Mouse (Mus musculus) heart, adult 11 months (tissue): ENCODE measurements around the gene Mybpc2.
A peak's percentile ranks its signal among the peaks of the same experiment; 100 is the strongest.

Experiments used
- DNase-seq: peaks from one replicate; pipeline ENCODE4 v3.0.0; 2022

Mybpc2 gene

DNA sequence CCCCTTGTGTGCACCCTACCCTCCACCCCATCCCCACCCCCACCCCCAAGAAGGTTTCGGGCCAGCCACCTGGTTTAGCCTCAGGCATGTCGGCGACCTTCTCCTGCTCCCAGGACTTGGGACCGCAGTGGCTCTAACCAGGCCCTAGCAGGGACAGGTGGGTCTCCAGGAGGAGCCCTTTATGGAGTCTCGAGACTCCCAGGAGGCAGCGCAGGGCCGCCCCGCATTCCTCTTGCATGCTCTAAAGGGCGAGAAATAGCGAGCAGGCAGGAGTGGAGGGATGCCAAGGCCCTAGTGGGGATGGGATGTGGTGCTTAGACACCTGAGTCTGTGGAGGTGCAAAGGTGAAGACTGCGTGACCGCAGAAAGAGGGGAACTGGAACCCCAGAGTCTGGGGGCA lies at the start of gene Mybpc2:
TSS of gene Mybpc2 (minus strand) at position 155 of the 400 bp plus-strand sequence.
- DNase-seq, result peak; percentile 94

DNA sequence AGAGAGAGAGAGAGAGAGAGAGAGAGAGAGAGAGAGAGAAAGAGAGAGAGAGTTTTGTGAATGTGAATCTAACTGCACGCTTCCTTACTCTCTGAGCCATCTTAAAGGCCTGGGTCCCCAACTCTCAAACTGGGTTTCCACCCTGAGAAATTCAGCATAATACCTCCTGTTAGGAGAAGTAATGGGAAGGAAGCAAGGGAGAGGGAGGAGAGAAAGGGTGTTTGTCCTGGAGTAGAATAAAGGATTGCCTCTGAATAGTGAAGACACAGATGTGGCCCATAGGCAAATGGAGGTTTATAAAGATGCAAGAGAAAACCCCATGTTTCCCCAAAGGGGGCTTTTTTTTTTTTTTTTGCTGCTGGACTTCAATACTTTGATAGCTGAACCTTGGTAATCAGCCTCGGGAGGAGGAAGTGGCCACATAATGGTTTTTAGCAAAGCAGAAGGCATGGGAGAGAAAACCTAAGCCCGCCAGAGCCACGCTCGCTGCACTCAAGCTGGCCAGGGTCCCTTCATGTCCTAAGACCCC lies 48.6 kb upstream of the Mybpc2 start:
- no peak for DNase-seq

DNA sequence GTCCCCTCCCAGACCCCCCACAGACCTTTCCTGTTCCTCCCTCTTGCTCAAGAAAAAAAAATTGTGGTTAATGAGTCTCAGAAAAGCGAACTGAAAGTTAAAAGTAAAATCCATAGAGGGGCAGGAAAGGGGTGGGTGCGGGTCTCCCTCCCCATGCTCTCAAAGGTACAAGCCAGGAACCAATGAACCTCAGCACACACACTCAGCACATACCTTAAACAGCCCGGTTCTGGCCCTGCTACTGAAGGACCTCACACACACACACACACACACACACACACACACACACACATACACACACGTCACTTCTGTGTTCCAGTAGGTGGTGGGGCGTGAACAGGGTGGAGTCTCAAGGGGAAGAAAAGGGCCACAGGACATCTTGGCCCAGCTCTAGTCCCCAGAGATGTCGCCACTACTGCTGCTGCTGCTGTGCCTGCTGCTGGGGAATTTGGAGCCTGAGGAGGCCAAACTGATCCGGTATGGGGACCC lies 47.8 kb upstream of the Mybpc2 start, which contains the start of gene Napsa:
TSS of gene Napsa (plus strand) at position 168 of the 489 bp plus-strand sequence.
- peak; percentile 91 for DNase-seq

DNA sequence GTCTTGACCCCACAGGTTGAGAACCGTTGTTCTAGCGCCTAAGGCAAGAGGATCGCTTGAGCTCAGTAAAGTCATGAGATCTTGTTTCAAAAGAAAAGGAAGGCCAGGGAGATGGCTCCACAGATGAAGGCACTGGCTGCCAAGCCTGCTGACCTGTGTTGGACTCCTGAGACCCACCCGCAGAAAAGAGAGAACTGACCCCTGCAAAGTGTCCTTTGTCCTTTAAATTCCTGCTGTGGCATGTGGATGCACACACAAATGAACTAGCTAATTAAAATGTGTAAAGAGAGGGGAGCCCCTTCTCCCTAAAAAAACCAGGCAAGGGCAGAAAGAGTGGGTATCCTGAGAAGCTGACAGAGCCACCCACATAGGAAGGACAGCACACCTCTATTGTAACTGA lies 47.4 kb upstream of the Mybpc2 start:
- DNase-seq, result no peak

DNA sequence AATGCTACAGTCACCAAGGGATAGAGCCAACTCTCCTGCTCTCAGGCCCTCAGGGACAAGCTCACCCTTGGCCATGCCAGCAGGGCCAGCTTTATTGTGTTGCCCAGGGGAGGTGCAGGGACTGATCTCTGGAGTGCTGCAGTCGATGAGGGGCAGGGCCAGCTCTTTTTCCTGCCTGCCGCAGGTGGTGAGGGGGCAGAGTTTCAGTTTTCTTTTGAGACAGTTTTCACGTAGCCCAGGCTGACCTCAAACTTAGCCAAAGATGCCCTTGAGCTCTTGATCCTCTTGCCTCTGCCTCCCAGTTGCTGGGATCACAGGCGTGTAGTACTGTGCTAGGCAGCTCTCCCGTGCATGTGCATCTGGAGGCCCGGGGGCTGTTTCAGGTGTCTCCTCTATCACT lies 46.5 kb upstream of the Mybpc2 start:
- DNase-seq, result no peak

DNA sequence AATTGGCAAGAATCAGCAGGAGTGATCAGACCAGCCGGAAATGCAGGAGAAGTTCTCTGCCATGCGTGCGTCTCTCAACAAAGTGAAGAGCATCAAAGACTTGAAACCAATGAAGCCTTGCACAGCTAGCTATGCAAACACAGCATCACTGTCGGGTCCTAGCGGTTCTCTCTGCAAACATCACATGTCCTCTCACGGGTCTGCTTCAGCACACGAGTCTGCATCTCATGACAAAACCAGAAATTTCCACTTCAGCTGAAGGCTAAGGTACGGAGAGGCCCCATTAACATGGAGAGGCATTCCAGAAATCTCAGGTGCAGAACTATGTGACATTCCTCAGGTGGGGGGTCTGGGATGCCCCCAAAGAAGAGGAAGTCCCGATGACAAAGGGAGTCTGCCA lies 44.3 kb upstream of the Mybpc2 start:
- DNase-seq, result no peak

DNA sequence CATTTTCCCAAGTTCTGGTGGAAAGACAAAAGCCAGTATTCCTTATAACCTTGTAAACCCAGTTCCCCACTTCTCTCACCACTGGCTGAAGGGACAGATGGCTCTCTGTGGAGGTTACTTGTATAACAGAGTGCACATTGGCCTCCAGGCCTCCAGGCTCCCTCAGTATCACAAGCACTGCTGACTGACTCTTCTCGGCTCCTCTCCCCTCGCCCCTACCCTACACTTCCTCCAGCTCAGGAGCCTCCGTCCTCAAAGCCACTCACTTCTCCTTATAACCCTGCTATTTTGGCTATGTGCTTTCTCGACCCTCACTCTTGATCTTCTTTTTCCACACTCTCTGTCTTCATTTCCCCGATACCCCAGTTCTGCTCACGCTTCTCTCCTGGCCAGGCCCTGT lies 41.0 kb upstream of the Mybpc2 start:
- peak; percentile 54 for DNase-seq

DNA sequence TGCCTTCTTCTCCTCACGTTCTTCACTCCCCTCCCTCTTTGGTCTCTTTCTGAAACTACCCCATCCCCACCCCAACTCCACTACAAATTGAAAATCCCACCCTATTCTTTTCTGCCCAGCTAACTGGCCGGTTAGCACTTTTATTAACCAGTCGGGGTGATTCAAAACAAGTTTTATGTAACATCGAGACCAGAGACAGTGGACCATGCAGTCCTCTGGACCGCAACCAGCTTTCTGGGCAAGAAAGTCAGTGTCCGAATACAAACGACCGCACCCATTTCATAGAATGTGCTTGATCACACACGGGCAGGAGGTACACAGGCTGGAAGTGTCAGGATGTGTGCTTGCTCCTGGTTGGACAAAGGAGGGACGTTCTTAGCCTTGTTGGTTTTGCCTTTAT lies 40.0 kb upstream of the Mybpc2 start:
- DNase-seq, result peak; percentile 64

DNA sequence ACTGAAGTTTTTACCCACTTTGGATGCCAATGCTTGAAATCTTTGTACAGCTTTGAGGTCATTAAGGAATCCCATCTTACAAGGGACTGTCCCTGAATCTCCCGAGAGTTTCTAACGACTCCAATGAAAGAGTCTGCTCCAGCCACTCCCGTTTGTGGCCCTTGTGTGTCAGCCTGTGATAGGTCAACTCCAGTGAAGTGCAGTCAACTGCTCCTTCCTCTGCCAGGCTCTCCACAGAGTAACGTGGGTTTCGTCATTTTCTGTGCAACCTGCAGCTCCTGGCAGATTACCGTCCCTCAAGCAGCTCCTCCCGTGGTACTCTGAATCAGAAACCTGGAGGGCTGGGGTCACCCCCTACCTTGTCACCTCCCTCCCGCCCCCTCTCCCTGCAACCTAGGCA lies 38.8 kb upstream of the Mybpc2 start:
- peak; percentile 45 for DNase-seq

DNA sequence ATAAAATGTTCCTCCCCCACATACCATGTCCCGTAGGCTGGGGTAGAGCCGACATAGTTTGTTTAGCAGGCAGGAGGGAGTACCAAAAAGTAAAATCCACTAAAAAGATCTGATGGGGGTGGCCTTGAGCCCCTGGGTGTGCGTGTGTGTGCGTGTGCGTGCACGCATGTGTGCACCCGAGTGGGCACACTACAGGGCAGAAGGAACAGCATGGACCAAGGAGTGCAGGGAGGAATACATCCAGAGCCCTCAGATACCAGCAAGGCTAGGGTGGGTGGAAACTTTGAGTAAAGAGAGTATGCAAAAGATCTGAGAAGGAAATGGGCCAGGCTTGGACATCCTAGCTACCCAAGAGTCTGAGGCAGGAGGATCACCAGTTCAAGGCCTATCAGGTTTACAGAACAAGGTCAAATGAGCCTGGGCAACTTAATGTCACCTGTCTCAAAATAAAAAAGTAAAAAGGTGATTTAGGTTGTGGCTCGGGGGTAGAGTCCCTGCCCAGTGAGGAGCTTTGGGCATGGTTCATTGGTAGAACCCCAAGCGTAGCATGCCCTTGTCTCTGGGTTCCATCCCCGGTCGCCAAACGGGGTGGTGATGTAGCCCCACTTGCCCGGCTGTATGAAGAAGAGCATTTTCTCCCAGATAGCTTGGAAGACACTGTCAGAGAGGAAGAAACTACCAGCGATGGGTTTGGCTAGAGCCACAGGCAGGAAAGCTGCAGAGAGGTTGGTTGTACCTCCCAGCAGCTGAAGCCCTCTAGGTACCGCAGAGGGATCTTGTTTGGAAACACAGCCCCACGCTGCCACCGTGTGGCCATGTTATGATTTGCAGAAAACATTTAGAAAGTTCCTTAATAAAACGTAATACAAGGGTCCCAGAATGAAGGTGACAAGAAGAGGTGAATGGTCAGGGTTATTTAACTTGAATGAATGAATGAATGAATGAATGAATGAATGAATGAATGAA lies 36.3 kb upstream of the Mybpc2 start:
- no peak for DNase-seq

DNA sequence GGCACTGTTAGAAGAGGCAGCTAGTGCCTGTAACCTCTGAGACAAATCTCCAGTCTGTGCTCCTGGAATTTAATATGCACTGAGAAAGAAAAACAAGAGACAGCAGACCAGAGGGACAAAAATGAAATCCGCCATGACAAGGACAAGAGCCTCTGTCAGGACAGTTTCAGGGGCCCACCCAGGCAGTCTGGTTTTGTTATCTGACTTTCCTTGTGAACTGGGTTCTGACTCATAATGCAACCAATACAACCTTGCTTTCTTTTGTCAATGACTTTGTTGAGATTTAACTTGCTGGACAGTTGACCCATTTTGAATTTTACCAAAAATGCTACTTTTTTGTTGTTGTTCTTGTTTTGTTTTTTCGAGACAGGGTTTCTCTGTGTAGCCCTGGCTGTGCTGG lies 33.2 kb upstream of the Mybpc2 start:
- DNase-seq, result peak; percentile 51

DNA sequence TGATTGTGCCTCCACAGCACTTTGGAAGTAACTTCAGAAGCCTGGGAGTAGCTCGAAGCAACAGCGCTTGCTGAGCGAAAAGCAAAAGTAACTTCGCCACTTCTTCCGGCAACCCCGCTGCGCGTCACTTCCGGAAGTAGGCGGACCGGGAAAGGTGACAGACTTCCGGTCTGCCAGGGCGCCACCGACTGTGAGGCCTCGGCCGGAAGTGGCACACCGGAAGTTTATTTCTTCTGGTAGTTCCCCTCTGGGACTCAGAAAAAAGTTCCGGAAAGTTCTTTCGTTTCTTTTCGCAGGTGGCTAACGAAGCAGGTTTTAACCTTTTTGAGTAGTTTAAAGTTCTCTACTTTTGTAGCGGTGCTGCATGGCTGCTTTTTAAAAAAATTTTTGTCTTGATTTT lies 29.4 kb upstream of the Mybpc2 start, which contains the start of gene Nr1h2:
TSS of gene Nr1h2 (minus strand) at position 126 of the 400 bp plus-strand sequence.
- peak; percentile 99 for DNase-seq

DNA sequence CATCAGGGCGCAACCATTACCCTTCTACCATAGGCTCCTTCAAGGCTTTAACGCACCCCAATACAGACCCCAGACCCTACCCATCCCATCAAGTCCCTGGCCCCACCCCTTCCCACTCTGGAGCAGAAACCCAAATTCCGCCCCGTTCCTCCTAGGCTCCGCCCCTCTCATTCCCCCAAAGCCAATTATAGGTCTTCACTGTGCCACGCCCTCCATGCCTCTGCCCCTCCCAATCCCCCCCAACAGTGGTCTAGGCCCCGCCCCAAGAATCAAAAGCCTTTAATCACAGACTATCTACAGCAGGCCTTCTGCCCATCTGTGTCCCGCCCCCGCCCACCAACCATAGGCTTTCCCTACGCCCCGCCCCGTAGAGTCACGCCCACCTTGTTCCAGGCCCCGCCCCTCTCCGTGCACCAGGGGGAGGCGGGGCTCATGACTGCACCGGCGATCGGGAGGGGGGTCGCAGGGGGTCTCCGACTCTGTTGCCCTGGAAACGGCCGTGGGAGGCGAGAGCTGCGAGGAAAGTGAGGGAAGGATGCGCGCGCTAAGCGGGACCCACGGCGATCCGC lies 28.8 kb upstream of the Mybpc2 start:
- peak; percentile 98 for DNase-seq

DNA sequence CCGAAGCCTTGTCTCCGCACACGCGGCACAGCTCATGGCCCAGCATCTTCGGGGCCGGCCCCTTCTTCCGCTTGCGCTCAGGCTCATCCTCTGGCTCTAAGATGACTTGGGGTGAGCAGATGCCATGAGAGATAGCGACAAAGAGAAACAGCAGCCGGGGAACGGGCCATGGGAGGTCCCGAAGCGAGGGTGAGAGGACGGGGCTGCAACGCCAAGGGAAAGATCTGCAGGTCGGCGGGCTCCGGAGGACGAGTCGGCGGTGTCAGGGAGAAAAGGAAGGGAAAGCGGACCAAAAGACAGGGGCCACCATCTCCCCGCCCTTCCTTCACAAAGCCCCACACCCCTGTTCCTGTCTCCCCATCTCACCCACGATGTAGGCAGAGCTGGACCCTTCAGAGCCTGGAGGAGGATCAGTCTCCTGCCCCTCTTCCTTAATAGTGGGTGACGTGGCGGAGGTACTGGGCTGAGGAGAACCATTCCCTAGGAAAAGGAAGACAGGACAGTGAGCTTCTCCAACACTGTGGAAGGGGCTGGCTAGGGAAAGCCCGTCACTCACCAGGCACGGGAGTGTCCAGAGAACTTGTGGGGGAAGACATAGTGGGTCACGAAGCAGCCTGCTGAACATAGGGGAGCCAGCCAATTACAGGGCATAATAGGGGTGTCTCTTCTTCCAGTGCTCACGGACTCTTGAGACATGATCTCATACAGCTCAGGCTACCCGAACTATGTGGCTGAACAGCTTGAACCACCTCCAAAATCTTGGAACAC lies 27.9 kb upstream of the Mybpc2 start:
- DNase-seq, result peak; percentile 93

DNA sequence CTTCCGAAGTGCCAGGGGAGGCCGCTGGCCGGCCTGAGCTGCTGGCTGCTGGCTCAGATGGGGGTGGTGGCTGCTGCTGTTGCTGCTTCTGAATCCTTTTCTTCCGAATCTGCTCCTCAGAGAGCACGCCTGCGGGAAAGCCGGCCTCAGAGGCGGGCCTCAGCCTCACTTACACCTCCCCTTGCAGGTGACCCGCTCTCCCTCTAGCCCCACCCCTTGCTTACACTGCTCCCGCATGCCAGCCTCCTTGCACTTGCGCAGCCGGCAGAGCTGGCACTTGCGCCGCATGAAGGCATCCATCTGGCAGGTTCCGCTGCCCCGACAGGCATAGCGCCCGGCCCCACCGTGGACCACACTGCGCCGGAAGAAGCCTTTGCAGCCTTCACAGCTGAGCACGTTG lies 27.3 kb upstream of the Mybpc2 start:
- DNase-seq, result peak; percentile 89

DNA sequence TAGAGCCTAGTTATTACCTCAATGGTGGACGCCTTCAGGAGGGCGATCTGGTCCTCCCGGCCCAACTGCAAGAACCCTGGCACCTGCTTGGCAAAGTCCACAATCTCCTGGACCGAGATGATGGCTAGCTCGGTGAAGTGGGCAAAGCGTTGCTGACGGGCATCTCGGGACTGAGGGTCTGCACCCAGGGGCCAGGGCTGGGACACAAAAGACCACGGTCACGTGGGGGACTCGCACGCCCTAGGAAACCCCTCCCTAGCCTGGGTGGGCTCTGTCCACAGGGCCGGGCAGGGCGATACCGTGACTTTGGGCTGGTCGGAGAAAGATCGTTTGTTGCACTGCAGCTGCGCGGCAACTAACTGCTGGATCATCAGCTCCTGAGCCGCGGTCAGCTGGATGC lies 26.8 kb upstream of the Mybpc2 start:
- DNase-seq, result peak; percentile 91

DNA sequence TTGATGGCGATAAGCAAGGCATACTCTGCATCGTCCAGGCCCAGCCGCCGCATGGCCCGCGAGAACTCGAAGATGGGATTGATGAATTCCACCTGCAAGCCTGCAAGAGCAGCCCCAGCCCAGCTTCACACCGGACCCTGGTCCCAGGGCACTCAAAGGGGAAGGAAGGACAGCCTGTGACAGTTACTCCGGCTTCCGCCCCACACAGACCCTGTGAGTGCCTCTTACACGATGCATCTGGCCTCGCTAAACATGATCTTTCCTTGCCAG lies 25.9 kb upstream of the Mybpc2 start:
- DNase-seq, result peak; percentile 88

DNA sequence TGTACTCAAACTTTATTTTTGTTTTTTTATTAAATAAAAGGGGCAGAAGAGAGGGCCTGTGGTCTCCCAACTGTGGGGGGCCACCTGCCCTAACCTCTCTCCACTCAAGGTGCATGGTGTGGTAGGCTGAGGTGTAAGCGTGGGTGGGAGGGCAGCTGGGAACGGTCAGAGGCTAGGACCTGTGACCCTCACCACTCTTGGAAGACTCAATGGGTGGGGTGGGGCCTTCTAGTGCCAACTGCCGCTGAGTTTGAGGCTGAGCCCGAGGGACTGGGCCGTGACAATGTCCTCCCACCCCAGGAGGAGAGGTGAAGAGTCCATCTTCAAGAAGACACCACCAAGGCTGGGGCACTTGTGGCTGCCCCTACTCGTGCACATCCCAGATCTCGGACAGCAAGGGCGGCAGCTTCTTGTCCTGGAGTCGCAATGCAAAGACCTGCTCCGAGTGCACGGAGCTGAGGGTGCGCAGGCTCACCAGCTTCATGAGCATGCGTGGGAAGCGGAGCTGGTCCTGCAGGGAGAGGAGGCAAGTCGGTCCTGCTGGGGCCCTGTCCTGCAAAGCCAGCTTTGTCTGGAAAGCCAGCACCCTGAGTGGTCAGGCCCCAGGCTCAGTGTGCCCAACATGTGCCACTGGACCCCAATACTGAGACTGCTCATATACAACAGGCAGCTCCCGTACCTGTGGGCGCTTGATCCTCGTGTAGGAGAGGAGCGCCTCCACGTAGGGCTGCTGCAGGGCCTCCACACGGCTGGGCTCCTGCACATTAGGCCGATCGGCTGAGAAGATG lies 25.4 kb upstream of the Mybpc2 start:
- DNase-seq, result peak; percentile 94

DNA sequence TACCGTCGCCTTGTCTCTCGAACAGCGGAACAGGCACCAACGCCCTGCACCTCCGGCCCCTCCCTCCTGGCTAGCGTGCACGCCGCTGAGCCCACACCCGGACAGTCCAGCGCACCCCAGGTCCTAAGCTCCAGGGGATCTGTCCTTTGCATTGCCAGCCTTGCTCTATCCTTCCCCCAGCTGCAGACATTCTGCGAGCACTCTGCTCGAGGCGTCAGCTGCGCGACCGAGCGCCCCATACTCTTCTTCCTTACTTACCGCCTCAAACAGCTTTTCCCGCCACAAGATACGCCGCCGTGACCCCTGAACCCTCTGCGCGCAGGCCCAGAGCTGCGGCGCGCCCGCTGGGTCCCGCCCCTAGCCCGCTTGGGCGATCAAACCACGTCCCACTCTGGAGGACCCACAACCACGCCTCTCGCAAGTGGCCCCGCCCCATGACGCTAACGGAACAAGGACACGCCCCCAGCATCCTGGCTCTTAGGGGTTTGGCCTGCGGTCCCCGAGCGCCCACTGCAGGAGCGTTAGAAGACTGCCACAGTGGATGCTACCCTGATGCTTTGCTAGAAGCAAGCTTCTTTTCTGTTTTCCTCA lies 24.1 kb upstream of the Mybpc2 start, which contains the start of gene Pold1:
TSS of gene Pold1 (minus strand) at position 353 of the 591 bp plus-strand sequence.
- DNase-seq, result peak; percentile 100

DNA sequence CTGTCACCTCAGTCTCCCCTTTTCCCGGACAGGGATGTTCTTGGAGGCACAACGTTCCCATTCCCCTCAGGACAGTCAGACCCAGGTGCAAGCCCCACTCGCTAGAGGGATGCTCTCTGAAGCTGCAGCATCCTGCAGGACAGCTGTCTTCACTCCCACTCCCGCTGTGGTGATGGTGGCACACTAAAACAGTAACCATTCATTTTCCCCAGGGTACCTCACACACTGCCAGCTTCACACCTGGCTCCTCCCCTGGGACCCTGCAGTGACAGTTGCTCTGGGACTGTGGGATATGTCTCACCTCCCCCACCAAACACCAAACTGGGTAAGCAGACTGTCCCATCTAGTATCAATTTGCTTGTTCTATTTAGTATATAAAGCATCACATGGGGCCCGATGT lies 23.3 kb upstream of the Mybpc2 start:
- peak; percentile 92 for DNase-seq

DNA sequence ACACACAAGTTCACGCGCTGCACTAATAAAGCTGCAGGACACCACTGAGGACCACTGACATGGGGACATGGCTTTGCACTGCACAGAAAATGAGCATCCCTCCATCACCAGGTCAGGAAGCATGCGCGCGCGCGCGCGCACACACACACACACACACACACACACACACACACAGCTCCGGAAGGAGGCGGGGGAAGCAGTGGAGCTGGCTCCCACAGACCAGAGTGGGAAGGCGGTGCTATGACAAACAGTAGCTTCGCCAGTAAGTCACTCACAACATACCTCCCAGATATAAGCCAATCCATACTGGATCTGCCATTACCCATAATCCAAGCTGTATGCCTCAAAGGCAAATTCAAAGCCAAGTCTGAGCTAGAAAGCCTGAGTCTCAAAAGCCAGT lies 22.6 kb upstream of the Mybpc2 start:
- DNase-seq, result peak; percentile 61

DNA sequence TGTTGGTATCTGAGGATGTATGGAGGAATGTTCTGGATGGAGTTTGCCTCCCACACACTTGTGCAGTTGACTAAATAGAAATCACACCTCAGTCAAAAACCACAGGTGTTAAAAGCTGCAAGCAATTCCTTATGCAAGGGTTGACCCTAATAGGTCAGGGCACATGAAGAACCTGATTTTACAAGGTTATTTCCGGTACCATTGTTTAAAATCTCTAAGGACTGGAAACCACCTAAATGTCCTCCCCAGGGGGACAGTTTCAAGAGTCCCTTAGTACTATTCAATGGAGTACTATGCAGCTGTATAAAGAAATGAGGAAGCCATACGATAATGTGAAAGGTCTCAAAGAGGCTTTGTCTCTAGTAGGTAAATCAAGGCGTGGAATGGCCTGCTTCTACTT lies 21.8 kb upstream of the Mybpc2 start:
- no peak for DNase-seq
